Mouse (Mus musculus): ENCODE measurements around the gene Fxr2.
A peak's percentile ranks its signal among the peaks of the same experiment; 100 is the strongest.

The Fxr2 gene

DNA sequence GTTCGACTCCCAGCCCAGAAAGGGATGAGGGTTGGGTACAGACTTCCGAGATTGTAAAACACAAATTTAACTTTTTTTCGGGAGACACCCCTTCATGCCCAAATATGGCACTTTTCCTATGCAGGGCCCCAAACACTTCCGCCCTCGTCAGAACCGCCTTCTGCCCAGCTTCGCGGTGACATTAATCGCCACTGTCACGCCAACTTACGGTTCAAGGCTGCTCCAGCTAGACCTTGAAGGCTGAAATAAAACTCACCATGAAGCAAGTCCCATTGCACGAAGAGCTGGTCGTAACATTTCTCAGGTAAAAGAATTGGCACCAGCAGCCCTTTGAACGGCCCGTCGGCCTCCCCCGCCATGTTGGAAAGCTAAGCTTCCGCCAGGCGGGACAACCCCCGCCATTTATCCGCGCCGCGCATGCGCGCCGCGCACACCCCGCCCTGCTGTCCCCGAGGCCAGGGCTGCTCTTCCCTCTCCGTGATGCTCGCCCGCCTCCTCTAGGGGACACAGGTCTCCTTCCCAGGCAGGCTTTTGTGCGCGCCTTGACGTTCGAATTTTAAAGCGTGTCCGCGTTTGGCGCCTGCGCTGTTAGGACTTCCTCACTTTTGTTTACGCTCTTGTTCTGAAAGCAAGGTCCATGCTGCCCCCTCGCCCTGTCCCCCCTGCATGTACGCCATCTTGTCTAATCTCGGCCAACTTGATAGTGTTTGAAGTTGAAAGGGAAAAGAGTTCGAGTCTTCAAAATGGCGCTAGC is 29.6 kb downstream of the Fxr2 start, which contains the start of gene Mpdu1:
Gene Mpdu1 (minus strand): TSS at position 430 of the 754 bp plus-strand sequence.
- peak; percentile 92 for DNase-seq

DNA sequence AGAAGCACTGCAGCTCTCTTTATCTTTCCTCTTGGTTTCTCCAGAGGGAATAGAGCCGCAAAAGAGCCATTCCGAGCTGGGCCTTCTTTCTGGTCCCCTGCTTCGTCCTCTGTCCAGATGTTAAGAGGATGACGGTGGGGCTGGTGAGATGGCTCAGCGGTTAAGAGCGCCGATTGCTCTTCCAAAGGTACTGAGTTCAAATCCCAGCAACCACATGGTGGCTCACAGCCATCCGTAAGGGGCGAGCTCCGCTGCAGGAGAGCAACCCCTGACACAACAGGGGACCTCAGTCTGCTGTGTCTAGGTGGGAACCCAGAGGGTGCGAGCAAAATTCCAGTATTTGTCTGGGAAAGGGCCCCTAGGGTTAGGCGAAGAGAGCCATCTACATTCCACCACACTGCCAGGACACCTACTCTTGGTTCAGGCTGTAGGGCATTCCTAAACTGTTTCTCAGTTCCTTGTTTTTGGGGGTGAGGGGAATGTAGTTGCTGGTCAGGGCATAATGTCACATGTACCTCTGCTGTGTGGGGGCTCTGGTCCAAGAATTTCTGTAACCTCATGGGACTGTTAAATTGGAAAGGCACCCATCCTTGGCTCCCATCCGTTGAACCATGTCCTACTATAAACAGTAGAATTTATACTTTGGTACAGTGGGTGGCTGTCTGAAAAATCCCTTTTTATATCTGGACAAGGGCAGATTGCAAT is 30.3 kb downstream of the Fxr2 start:
- DNase-seq: no peak

DNA sequence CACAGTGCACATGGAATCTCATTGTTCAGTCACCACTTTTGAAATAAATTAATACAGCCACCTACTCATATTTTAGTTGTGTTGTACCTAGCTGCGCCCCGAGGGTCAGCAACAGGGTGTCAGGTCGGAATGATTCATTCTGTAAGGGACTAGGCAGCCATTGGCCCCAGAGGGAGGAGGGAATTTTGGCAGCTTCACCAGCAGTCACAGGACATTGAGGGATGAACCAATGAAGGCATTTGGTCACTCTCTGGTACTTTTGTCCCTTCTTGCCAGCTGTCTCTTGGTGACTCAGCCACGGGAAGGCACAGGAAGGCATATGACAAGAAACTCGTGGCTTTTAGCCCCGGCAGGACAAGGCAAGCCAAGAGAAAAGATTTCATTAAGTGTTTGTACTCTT is 31.0 kb downstream of the Fxr2 start:
- DNase-seq: no peak

DNA sequence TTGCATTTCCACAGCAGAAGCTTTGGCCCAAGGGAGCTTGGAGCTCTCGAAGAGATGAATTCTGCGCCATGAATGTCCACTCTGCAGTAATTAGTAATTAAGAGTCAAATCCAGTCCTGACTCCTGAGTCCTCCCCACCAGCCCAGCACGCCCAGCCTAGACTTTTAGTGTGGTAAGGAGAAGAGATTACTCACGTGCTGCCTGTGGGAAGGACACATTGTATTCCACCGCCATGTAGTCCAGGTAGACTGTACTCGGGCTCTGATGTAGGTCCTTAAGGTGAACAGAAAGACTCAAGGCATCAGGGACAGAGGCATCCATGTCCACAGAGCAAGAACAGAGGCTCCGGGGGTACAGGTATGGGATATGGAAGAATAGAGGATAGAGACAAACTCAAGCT is 32.1 kb downstream of the Fxr2 start:
- no peak for DNase-seq

DNA sequence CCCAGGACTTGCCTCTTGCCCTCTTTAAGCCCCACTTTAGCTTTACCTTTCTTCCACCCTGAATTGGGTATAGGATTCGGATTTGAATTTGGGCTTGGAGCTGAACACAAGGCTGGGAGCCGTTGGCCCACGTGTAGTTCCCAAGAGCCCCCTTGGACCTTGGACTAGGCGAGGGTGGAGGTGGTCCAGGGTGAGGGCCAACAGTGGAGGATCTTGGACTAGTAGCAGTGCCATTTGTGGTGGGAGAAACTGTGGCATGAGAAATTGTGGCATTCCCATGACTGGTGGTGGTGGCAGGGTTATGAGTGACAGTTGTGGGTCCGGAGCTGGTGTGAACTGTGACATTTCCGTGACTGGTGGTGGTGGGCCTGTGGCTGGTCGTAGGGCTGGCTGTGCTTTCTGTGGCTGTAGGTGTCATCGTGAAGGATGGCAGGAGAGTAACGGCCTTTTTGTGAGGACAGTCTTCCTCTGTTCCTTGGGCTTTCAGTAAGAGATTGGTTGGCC is 32.7 kb downstream of the Fxr2 start:
- DNase-seq: no peak

DNA sequence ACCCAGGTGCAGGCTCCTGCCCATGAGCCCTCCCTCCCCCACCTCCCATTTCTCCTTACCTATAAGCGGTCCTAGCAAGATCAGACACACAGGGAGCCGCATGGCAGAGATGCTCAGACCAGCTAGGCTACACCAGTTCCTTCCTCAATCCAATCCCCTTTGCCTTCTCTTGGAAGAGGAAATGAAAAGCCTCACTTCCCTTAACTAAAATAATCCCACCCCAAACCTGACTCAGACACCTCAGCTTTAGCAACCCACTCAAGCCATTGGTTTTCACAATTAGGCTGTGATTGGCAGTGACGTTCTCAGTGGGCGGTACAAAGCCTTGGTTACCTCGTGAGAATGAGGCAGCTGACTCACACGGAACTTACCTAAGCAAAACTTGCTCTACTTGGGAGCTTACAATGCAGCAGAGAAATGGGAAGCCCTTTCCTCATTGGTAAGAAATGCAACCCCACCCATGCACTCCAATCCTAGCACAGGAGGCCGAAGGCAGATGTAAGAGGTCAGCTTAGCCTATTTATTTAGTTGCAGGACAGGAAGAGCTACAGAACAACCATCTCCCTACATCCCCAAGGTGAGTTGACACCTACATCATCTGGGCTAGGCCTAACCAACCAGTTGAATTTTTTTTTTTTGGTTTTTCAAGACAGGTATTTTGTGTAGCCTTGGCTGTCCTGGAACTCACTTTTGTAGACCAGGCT is 33.3 kb downstream of the Fxr2 start, which contains the start of gene Cd68:
Gene Cd68 (minus strand): TSS at position 193 of the 704 bp plus-strand sequence.
- peak; percentile 58 for DNase-seq

DNA sequence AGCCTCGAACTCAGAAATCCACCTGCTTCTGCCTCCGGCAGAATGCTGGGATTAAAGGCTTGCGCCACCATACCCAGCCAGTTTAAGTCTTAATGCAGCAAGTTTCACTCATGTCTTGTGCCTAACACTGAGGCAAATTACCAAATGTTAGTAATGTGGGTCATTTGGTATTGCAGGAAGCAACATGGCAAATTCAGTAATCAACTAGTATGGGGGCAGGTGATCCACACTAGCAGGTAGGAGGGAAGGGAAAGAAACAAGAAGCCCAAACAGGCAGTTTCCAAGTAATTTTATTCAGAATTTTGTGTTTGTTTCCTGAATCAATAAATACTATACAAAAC is 33.8 kb downstream of the Fxr2 start:
- no peak for DNase-seq

DNA sequence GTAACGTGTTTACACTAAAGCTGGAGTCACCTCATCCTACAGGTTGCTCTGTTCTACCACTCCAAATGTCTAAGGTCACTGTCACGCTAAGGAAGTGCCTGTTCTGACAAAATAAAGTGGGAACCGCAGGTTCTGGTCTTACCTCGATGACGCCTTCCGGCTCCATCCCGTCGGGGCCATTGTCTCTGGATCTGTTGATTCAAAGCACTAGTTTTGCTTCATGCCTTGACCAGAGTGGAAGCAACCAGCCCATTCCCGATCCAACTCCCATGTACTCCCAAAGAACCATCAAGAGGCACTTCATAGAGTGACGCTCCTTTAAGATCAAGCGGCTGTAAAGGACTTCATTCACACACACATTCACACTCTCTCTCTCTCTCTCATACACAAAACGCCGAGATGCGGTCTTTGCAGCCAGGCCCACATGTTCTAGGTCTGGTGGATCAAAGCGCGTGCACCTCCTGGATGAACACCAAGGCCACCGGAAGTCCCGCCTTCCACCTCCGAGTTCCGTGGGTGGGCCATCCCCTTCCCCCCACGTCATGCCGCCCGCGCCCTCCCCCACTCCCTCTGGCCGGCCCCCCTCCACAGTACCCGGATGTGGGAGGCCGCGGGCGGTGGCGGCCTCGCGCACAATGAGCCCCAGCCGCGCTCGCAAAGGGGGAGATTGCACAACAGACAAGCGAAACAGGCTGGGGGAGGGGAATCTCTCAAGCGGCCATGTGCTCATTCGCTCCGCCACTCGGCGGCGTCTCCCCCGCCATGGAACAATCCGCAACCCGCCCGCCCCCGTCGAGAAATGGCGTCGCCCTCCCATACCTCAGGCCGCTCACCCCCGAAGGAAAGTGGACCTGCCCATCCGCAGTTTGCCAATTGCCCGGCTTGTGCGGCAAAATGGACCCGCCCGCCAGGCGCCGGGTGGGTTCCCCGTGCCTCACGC is 38.3 kb downstream of the Fxr2 start:
- DNase-seq: peak; percentile 93

DNA sequence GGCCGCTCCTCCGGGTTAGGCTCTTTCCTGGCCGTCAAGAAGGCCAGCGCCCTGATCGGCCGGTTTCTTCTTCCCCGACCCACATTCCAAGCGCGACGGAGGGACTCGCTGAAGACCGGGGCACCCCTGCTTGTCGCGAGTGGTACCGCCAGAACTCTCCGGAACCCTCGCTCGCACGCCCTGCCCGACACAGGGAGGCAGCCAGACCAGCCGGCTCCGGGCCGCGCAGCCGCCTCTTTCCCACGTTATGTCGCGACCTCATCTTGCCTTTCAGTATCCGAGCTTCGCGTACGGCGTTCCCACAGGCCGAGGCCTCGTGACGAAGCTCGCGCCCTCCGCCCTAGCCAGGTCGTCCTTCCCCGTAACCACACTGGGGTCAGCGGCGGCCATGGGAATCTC is 38.9 kb downstream of the Fxr2 start:
- no peak for DNase-seq

DNA sequence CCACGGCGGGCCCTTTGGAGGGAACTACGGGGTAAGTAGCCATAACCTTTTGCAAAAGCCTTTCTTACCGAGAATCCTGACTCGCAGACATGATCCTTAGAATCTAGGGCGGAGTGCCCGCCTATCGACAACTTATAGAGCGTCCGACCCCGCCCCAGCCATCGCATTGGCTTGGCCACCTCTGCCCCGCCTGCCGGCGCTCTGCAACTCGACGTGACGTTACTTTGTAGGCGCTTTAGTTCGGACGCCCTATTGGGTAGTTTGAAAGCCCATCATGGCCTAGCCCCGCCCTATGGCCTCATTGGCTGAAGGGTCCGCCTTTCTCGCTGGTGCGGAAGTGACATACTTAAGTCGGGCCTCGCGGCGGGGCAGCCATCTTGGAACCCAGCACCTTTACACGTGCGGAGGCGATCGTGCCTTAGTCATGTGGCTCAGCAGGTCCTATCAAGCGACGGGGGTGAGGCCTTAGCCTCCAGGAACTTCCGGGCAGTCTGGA is 39.5 kb downstream of the Fxr2 start, which contains the start of gene Eif4a1:
Gene Eif4a1 (minus strand): TSS at position 213 of the 496 bp plus-strand sequence.
- peak; percentile 99 for DNase-seq

DNA sequence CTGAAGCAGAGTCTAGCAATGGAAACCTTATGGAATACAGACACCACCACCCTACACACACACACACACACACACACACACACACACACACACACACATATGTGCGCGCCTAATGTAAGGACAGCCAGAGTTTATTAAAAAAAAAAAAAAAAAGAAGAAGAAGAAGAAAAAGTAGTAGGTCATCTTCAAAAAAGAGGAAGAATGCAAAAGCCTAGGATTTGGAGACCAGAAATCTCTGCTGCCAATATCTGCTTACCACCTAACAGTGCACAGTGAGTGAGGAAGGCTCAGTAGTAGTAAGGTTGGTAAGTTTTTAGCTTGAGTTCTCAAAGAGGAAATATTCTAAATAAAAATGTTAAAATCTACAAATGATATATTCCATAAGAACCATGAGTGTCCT is 46.4 kb downstream of the Fxr2 start:
- DNase-seq: no peak

DNA sequence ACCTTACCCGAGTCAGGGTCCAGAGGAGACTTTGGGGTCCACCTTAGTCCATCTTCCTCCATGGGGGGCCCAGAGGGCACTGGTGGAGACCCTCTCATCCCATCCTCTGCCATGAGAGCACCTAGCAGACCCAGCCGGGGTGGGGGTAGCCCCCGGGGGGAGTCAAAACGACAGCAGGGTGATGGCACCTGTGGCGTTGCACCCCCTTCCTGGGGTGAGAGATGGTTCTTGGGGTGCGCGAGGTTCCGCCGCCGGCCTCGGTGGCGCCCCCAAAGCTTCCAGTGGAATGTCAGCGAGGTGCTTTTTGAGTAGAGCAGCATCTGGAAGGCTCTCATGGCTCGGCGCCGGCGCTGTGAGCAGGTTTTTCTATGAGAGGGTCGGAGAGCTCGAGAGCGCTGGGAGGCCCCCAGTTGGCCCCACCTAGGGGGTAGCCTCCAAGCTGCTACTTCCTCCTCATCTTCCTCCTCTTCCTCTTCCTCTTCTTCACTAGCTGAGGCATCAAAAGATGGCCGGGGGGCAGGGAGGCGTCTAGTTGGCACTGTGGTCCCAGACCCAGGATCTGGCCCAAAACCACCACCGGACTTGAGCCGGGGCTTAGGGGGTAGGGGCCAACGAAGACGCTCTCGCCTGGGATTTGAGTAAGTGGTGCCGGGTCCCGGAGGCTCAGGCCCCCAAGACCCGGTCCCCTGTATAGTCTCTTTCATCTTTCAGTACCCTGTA is 47.5 kb downstream of the Fxr2 start:
- no peak for DNase-seq

DNA sequence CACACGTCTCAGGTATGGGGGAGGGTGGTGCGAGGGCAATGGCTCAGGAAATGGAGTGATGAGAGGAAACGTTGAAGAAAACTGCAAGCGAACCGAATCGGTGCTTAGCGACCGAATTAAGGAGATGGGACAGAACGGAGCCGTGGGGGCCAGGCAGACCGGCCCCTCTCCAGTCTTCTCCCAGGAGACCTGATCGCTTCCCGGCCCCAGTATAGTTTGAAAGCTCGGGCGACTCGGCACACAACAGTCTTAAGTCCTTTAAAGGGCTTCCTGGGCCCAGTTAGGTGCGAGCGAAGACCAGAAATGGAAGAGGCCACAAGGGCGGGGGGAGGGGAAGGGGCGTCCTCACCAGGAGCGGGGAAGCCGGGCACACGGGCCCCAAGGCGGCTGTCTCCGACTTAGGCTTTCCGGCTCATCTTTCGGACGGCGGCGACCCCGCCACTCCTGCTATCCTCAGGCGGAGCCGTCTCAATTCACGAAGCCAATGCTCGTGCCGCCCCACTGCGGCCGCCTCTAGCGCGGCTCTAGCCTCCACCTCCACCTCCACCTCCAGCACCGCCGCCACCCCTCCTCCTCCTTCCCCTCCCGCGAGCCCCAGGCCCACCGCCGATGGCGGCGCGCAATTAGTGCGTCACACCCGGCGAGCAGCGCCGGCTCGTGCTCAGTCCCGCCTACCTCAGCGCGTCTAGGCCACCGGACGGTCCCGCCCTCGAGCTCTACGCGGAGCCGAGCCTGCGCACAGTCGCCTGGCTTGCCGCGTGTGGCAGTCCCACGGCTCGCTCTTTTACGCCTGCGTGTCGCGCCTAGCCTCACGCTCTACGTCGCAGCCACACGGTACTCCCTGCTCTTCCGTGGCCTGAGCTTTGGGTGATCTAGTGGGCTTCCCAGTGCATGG is 48.8 kb downstream of the Fxr2 start, which contains the start of gene Senp3:
Gene Senp3 (minus strand): TSS at position 771 of the 895 bp plus-strand sequence.
- peak; percentile 98 for DNase-seq

DNA sequence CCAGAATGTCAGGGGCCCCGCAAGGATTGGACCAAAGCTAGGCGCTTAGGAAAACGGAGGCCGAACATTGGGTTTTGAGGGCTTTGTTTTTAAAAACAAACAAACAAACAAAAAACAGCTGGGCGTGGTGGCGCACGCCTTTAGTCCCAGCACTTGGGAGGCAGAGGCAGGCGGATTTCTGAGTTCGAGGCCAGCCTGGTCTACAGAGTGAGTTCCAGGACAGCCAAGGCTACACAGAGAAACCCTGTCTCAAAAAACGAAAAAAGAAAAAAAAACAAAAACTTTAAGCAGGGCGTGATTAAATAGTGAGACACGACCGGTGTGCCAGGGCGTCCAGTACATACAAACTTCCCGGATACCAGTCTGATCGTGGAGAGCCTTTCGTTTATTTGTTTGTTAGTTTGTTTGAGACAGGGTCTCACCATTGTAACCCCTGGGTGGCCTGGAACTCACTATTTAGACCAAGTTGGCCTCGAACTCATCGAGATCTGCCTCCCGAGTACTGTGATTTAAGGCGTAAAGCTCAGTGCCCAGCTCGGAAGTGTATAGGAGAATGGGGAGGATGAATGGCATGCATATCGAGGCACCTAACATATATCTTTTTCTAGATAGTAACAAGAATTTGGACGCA is 49.5 kb downstream of the Fxr2 start:
- no peak for DNase-seq

DNA sequence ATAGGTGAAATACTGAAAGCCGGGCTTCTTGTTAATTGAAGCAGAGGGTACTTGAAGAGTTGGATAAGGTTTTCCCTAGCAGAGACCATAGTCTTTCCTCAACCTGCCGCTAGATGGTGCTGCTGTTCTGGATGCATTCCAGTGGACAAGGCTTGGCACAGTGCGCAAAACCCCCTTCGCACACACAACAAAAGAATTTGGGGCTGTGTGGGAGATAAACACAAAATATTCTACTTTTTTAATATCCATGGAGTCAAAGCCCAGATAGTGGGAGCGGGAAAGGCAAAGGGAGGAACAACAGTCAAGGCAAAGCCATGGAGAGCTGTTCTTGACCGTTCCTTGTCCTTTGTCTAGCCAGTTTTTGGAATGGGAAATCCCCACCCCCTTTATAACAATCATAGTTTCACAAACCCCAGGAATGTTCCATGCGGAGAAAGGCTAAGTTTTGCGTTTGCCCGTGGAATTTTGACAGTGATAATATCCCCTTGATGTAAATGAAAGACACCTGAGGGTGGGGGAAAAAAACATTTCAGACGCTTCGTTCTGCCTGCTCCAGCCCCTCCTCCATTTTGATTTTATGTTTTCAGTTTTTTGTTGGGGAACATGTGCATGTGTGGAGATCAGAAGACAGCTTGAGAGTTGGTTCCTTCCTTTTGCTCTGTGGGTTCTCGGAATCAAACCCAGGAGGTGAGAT is 50.2 kb downstream of the Fxr2 start:
- DNase-seq: peak; percentile 89

DNA sequence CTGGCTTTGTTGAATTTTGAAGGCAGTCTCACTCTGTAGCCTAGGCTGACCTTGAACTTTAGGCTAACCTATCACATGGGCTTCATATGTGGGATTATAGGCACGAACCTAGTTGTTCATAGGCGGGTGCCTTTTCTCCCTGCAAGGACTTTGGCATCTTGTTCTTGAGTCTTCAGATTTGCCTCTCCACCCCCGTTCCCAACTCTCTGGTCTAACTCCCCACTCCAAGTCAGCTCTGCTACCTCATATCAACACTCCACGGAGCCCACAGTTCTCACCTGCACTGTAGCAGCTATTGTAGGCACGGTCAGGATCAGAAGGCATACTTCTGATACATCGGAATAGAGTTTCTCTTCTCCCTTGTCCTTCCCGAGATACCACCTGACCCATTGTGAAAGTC is 50.8 kb downstream of the Fxr2 start:
- DNase-seq: no peak

DNA sequence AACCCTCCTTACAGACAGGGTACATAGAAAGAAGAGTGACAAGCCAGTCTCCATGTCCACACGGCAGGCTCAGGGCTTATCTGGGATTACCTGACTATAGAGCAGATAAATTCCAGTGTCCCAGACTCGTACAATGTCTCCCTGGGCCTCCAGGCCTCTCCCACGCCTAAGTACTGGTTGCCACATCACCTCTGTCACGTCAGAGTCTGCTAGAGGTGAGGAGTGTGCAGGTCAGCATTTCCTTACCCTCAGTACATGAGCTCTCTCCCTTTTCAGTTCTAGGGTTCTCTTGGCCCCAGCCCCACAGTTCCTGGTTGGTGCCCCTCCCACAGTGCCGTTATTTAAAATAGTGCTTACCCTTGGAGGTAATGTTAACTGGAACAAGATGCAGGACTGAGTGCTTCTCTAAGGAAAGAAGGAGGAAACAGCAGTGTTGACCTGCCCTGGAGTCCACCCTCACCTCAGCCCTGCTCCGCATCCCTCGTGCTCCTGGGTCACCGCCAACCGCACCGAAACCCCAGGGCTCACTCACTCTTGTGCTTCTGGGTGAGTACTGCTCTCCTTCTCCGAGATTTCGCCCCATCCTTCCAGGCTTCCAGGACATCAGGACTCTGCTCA is 51.4 kb downstream of the Fxr2 start:
- DNase-seq: no peak

DNA sequence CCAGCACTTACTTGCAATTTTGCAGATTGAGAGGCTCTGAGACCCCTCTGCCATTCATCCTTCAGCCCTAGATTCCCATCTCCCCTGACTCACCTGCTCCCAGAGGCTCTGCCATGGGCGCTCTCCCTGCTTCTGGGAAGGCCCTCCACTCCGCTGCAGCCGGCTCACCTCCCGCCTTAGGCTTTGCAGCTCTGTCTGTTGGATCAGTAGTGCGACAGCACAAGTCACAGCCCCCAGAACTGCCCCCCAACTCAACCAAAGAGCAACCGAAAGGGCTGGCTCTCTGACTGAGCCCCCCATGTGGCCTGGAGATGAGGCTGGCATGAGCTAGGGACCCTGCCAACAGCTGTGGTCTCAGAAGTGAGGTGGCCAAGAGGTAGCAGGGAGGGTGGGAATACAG is 52.1 kb downstream of the Fxr2 start:
- DNase-seq: no peak

Measured in right cerebral cortex, postnatal 14 days (tissue).